Mouse (Mus musculus) bone marrow macrophage, adult 2 months (primary cell): ENCODE measurements around the gene Zfp691. TPM values are rescaled to one million over a fixed set of nuclear protein-coding genes. Genes with fewer than 3 reads are reported as not detected.

Experiments used
- H3K27ac ChIP-seq: 2 replicates; pipeline ENCODE4 v1.5.1; 2012; ENCODE audit warnings: low read depth, low read length; ENCODE audit not compliant: insufficient read depth
- H3K4me1 ChIP-seq: 2 replicates; pipeline ENCODE4 v1.6.1; 2012; ENCODE audit warnings: low read length; ENCODE audit not compliant: control insufficient read depth, insufficient read depth
- H3K4me3 ChIP-seq: 2 replicates; pipeline ENCODE4 v1.5.1; 2012; ENCODE audit warnings: mild to moderate bottlenecking, low read length, moderate library complexity; ENCODE audit not compliant: insufficient read depth
- CTCF ChIP-seq: IDR thresholded peaks from 2 replicates; pipeline ENCODE4 v1.5.1; 2012; ENCODE audit warnings: low read depth, mild to moderate bottlenecking, low read length, moderate library complexity
- POLR2A ChIP-seq: IDR thresholded peaks from 2 replicates; pipeline ENCODE4 v1.6.1; 2012; ENCODE audit warnings: mild to moderate bottlenecking, low read depth, low read length, borderline replicate concordance
- polyA plus RNA-seq: library from polyadenylated mRNA; stranded (reverse); fragments of >200 nt; gene quantifications from 2 replicates; pipeline ENCODE4 v1.2.4, GENCODE M21; 2012; ENCODE audit not compliant: missing spikeins, insufficient read depth, insufficient read length

Gene Zfp691
- polyA plus RNA-seq = 6.4 and 6.9 TPM in 2 replicates

DNA sequence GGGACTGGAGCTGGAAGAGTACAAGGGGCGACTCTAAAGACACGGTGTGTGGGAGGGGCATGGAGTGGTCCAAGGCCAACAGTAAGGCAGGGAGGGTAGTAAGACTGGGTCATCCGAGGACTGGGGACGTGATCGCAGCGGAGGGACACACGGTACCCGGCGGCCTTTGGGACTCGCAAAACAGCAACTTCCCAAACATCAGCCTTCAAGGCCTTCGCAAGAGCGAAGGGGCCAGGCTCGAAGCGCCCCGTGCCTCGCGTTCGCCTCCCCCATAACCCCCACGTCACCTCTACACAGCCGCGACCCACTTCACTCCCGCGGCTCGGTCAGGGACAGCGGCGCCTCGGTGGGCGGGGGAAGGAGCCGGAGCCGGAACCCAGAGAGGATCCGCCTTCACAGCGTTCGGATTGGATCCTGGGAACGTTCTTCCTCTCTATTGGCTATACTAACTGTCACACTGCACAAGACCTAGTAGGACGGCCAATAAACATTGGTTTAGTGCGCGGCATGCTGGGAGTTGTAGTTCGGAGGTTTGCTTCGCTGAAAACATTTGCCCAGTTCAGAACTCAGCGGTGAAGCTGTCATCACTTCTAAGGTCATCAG, at the start of gene Zfp691:
Gene Zfp691 (minus strand): TSS at position 345 of the 603 bp plus-strand sequence.
- Histone ChIP-seq H3K4me3 (peak within 1 kb of the TSS; percentile 89), H3K4me1 (peaks cover 6% of the 10 kb centered on the region; the same call in 1 of the 2 replicates), H3K27ac (no peak within 1 kb of the TSS)
- no peak for TF ChIP-seq CTCF

DNA sequence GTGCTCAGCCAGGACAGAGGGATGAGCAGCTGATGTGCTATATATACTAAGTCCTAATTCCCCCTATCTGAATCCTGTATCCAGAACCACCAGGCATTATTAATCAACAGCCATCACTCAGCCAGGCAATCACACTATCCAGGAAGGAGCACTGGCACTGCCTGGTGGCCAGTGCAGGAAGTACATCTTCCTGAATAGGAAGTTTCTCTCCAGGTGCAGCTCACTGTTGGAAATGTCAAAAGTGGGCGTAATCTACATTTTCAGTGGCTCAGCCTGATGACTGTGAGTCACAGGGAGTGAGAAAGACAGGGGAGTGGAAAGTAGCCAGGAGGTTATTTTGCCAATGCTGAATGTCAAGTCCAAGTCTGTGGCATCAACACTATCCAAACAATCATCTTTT, 49.7 kb upstream of the Zfp691 start:
- H3K4me3 ChIP-seq = no peak overlapping the region
- no peaks in the 10 kb centered on the region for H3K4me1 ChIP-seq
- H3K27ac ChIP-seq = no peak overlapping the region
- TF ChIP-seq POLR2A = no peak
- peak; percentile 48; the same call in 1 of the 2 replicates for TF ChIP-seq CTCF

DNA sequence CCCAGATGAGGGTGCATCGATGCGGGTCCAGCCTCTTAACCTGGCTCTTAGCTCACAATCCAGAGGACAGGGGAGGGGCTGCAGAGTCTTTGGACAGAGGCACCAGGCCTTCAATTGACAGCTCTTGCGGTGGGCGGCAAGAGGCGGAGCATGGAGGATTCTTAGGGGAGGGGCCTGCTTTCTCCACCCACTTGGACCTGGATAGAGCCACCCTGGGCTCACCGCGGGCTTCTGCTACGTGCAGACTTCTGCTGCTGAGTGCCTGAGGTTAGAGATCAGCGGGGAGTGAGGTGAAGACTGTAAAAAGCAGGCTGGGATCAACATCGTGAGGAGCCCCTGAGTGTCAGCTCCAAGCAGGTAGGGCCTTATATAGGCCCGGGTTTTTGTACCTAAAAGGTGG, 44.2 kb upstream of the Zfp691 start, which contains the start of gene Tmem269:
Gene Tmem269 (minus strand): TSS at position 49 of the 400 bp plus-strand sequence.
- TF ChIP-seq CTCF (no peak), POLR2A (no peak)

DNA sequence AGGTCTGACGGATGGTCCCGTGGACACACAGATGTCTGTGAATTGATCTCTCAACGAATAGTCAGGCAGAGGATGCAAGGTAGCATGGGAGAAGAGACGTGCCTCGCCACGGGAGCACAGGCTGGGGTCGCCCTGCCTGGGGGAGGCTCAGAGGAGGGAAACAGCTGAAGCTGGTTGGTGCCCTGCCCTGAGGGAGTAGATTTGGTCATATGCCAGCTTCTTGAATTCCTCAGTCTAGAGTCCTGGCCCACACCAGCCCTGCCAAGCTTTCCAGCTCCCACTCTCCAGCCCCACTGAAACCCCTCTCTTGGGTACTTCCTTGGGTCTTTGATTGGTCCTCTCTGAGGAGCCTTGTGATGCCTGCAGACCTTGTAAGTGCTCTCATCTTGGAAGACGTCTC, 42.7 kb upstream of the Zfp691 start:
- Histone ChIP-seq H3K4me3 (no peak overlapping the region), H3K27ac (no peak overlapping the region), H3K4me1 (no peaks in the 10 kb centered on the region)
- TF ChIP-seq CTCF (no peak), POLR2A (no peak)

More for the DNA sequence above, 44.2 kb upstream of the Zfp691 start, which contains the start of gene Tmem269:
- no peak within 1 kb of the TSS for H3K4me3 ChIP-seq
- H3K27ac ChIP-seq = no peak within 1 kb of the TSS
- H3K4me1 ChIP-seq = no peaks in the 10 kb centered on the region

DNA sequence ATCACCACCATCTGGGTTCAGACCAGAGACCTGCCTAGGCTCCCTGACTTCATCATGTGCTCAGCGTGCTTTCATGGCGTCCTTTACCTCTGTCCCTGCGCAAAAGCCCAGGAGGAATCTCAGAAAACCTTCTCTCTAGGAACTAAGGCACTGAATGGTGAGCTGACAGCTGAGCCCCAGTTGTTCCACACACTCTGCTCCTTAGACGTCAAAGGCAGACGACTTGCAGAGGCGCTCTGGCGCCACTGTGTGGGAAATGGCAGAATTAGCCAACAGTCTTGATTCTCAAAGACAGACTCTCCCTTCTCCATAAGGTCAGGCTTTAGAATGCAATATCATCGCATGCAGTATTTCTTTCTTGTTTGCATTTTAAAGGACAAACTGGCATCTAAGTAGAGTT, 30.7 kb upstream of the Zfp691 start:
- H3K4me1 ChIP-seq = no peaks in the 10 kb centered on the region
- no peak overlapping the region for H3K27ac ChIP-seq
- H3K4me3 ChIP-seq = no peak overlapping the region
- TF ChIP-seq POLR2A (no peak), CTCF (peak; percentile 77)

DNA sequence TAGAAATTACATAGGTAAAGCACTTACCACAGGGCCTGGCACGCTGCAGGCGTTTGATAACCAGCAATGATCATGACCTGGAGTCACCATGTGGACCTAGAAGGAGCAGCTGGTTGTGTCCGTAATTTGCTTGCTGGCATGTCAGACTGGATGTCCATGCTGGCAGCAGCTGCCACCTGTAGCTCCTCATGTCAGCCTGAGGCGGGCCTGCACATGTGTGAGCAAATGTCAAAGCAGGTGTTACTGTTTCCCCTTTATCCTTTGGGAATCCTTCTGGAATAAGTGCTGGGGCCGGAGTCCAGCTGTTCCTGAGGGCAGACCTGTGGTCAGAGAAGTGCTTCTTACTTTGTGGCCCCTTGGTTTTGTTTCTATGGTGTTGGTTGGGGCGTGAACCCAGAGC, 24.1 kb upstream of the Zfp691 start:
- H3K27ac ChIP-seq = no peak overlapping the region
- H3K4me3 ChIP-seq = no peak overlapping the region
- H3K4me1 ChIP-seq = no peaks in the 10 kb centered on the region; the same call in 1 of the 2 replicates
- TF ChIP-seq POLR2A = no peak
- TF ChIP-seq CTCF = no peak

DNA sequence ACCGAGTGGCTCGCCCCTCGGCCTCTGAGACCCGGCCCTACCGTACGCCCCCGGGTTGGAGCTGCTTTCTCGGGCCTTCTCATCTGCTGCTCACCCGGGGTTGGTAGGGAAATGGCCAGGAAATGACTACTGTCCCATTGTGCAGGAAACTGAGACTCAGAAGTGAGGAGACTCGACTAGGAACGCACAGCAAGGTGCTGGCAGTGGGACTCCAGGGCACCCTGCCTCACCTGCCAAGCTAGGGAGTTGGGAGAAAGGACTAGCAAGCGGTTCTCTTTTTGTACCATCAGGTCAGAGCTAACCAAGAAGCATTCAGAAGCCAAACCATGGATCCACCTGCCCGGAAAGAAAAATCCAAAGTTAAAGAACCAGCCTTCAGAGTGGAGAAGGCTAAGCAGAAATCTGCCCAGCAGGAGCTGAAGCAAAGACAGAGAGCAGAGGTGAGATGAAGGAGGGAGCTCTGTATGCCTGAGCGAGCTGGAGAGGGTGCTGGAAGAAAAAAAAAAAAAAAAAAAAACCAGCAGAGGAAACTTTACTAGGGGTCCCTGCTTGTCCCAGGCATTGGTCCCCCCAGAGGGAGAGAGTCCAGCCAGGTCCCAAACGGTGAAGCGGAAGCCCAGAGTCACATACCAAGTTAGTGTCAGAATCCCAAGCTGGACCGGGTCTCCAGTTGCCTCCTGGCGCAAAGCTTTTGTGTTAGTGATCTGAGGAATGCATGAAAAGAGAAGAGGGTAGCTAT, 21.8 kb upstream of the Zfp691 start:
- H3K4me3 ChIP-seq = peak overlapping the region; percentile 82
- H3K4me1 ChIP-seq = no peaks in the 10 kb centered on the region; the same call in 1 of the 2 replicates
- H3K27ac ChIP-seq = no peak overlapping the region
- TF ChIP-seq CTCF (no peak), POLR2A (no peak)

DNA sequence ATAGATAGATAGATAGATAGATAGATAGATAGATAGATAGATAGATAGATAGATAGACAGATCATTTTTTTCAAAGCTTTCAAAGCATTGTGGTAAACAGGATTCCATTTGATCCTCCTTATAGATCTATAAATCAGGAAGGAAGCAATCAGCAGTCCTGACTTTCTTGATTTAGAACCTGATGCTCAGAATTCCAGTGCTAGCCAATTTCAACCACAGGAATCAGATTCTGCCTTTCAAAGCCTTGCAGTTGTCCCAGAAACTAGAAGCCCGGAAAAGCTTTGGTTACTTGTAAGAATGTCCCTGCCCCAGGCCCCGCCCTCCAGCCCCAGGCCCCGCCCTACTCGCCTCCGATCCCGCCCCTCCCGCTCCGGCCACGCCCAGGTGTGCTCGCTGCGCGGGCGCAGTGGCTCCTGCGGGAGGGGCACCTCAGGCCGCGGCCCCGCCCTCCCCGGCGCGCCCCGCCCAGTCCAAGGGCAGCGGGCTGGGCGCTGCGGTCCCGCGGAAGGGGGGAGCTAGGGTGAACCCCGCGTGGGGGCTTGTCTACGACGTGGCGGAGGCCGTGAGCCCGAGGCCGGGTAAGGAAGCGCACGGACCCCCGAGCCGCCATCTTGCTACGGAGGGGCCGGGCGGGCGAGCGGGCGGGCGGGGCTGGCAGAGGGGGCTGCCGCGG, 21.1 kb upstream of the Zfp691 start, which contains the start of gene Svbp:
Gene Svbp (plus strand): TSS at position 398 of the 673 bp plus-strand sequence.
- Histone ChIP-seq H3K4me1 (no peaks in the 10 kb centered on the region; the same call in 1 of the 2 replicates), H3K4me3 (peak within 1 kb of the TSS; percentile 82), H3K27ac (no peak within 1 kb of the TSS)
- TF ChIP-seq POLR2A = no peak; the same call in 1 of the 2 replicates
- TF ChIP-seq CTCF = no peak

DNA sequence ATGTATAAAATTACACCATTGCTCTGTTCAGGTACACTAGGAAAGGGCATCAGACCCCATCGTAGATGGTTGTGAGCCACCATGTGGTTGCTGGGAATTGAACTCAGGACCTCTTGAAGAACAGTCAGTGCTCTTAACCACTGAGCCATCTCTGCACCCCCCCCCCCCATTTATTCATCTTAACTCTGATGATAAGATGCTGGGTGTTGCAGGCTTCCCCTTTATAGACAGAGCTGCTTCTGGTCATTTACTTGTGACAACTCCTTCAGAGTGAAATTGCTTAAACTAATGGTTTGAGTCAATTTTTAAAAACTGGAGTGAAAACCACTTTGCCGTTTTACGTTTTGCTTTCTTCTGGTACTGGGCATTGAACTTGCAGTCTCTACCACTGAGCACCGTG, 18.8 kb upstream of the Zfp691 start:
- H3K27ac ChIP-seq = no peak overlapping the region
- H3K4me1 ChIP-seq = no peaks in the 10 kb centered on the region; the same call in 1 of the 2 replicates

More for the DNA sequence above, 18.8 kb upstream of the Zfp691 start:
- H3K4me3 ChIP-seq = no peak overlapping the region
- TF ChIP-seq POLR2A = no peak
- no peak for TF ChIP-seq CTCF
